Mouse (Mus musculus): ENCODE results near the gene Iqub. TPM values are rescaled to one million over a fixed set of nuclear protein-coding genes. Genes with fewer than 3 reads are reported as not detected.
A peak's percentile ranks its signal among the peaks of the same experiment; 100 is the strongest.

Gene Iqub
- total and polyA plus RNA-seq, 3 experiments: 0.08 to 0.52 (median 0.47) TPM

DNA sequence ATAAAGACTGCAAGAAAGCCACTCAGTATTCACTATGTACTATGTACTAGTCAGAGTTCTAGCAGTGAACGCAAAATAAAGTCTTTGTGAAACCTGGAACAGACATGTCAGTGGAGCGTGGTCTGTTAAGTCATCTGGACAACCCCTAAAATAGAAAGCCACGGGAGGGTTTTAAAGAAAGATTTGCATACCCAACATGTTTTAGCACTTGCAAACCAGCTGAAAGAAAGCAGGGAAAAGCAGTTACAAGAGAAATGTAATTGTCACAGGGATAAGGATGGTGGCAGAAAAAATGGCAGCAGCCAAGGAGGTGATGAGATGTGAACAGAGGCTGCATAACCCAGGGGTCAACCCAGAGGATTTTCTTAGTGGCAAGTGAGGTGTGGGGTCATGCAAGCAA is 10.8 kb upstream of the Iqub start:
- intact Hi-C loops (cut with DNase I): no loop called here
- 56% methylated on average over 3 of the region's 3 CpGs for WGBS
- no peak for TF ChIP-seq POLR2A (IDR thresholded peaks at IDR 0.05; ENCODE audit: insufficient read depth, low read depth, low read length)
- peaks cover 10% of the 10 kb centered on the region for H3K4me1 ChIP-seq (ENCODE audit: control insufficient read depth, insufficient read depth, low read length)
- peaks cover 41% of the 10 kb centered on the region for H3K36me3 ChIP-seq (ENCODE audit: control insufficient read depth, insufficient read depth, low read length)
- peaks cover 2% of the 10 kb centered on the region for H3K79me2 ChIP-seq (replicated peaks; ENCODE audit: control insufficient read depth, insufficient read depth, low read length)
- no peak for DNase-seq
- peak overlapping the region; percentile 83 for H3K4me3 ChIP-seq
- no peaks in the 10 kb centered on the region for H3K27me3 ChIP-seq (ENCODE audit: control insufficient read depth, insufficient read depth, low read length)
- H3K9ac ChIP-seq (ENCODE audit: low read depth, low read length): peak overlapping the region; percentile 33; the same call in 1 of the 2 replicates
- H3K27ac ChIP-seq: peak overlapping the region; percentile 92

DNA sequence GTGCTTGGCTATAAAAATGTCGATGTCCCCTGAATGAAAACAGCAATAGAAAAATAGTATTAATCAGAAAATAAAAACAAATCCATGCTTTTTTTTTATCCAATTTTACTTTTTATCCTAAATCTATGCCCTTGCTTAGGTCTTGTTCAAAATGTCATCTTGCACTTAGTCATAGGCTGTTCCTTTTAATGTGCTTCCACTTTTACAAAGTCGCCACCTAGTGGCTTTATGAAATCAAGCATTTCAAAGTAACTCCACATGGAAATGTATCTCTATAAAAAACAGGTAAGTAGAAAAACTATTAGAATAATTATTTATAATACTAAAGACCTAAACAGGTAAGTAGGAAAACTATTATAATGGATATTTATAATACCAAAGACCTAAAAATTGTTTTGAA is 1.3 kb upstream of the Iqub start:
- Histone ChIP-seq H3K4me3 (no peak overlapping the region), H3K4me1 (ENCODE audit: control insufficient read depth, insufficient read depth, low read length) (peaks cover 1% of the 10 kb centered on the region; the same call in 1 of the 2 replicates), H3K27me3 (ENCODE audit: control insufficient read depth, insufficient read depth, low read length) (no peaks in the 10 kb centered on the region), H3K27ac (no peak overlapping the region), H3K79me2 (replicated peaks; ENCODE audit: control insufficient read depth, insufficient read depth, low read length) (no peaks in the 10 kb centered on the region), H3K9ac (ENCODE audit: low read depth, low read length) (no peak overlapping the region), H3K36me3 (ENCODE audit: control insufficient read depth, insufficient read depth, low read length) (peaks cover 11% of the 10 kb centered on the region)
- TF ChIP-seq POLR2A (IDR thresholded peaks at IDR 0.05; ENCODE audit: insufficient read depth, low read depth, low read length) (no peak), CTCF (IDR thresholded peaks at IDR 0.05) (peak; percentile 85)
- no peak for DNase-seq
- 38% methylated on average over 2 of the region's 2 CpGs for WGBS
- intact Hi-C loops (cut with DNase I): no loop called here

DNA sequence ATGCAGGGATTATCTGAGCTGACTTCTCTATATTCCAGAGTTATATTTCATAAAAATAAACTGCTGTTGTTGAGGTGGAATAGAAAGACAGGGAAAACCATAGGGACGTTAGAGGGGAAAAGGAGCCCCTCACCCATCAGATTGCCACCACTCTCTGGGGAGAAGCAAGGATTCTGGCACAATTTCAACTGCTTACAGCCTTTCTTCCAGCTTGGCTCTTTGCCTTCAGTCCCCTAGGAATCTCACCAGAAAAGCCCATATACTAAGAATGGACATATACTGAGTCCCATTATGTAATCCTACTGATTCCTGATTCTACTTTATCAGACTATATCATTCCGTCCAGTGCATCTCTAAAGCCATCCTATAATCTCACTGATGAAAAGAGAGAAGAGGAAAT is 10.7 kb downstream of the Iqub start:
- H3K9ac ChIP-seq (ENCODE audit: low read depth, low read length): no peak overlapping the region
- no peaks in the 10 kb centered on the region for H3K27me3 ChIP-seq (ENCODE audit: control insufficient read depth, insufficient read depth, low read length)
- no peaks in the 10 kb centered on the region for H3K4me1 ChIP-seq (ENCODE audit: control insufficient read depth, insufficient read depth, low read length)
- H3K4me3 ChIP-seq: no peak overlapping the region
- H3K27ac ChIP-seq: no peak overlapping the region
- WGBS: 45% methylated on average over 2 of the region's 2 CpGs
- no peaks in the 10 kb centered on the region for H3K36me3 ChIP-seq (ENCODE audit: control insufficient read depth, insufficient read depth, low read length)
- intact Hi-C loops (cut with DNase I): no loop called here
- DNase-seq: no peak
- no peak for TF ChIP-seq EP300 (IDR thresholded peaks at IDR 0.05; ENCODE audit: insufficient read depth, low read depth, low read length)
- no peak for TF ChIP-seq CTCF (IDR thresholded peaks at IDR 0.05)
- no peak for TF ChIP-seq POLR2A (IDR thresholded peaks at IDR 0.05; ENCODE audit: insufficient read depth, low read depth, low read length)
- H3K79me2 ChIP-seq (replicated peaks; ENCODE audit: control insufficient read depth, insufficient read depth, low read length): no peaks in the 10 kb centered on the region

DNA sequence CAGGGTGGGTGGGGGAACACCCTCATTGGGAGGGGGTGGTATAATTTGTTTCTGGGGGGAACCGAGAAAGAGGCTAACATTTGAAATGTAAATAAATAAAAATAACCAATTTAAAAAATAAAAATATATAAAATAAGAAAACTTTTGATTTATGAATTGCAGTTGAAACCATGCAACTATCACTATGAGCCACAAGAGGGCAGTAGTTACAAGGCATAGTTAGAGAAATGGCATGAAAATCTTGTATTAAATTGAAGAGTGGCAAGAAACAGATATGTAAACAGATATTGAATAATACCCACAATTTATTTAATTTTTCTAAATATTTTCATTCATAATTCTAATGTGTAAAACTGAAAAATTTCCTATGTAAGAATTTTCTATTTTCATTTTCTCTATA is 24.5 kb downstream of the Iqub start:
- DNase-seq: no peak
- no peak overlapping the region for H3K27ac ChIP-seq
- intact Hi-C loops (cut with DNase I): no loop called here
- H3K9ac ChIP-seq (ENCODE audit: low read depth, low read length): no peak overlapping the region
- H3K4me3 ChIP-seq: no peak overlapping the region
- no peaks in the 10 kb centered on the region for H3K36me3 ChIP-seq (ENCODE audit: control insufficient read depth, insufficient read depth, low read length)
- no peaks in the 10 kb centered on the region for H3K4me1 ChIP-seq (ENCODE audit: control insufficient read depth, insufficient read depth, low read length)
- no peaks in the 10 kb centered on the region for H3K27me3 ChIP-seq (ENCODE audit: control insufficient read depth, insufficient read depth, low read length)
- 4% methylated on average over 1 of the region's 1 CpGs for WGBS
- TF ChIP-seq EP300 (IDR thresholded peaks at IDR 0.05; ENCODE audit: insufficient read depth, low read depth, low read length) (no peak), CTCF (IDR thresholded peaks at IDR 0.05) (peak; percentile 93), POLR2A (IDR thresholded peaks at IDR 0.05; ENCODE audit: insufficient read depth, low read depth, low read length) (no peak)
- no peaks in the 10 kb centered on the region for H3K79me2 ChIP-seq (replicated peaks; ENCODE audit: control insufficient read depth, insufficient read depth, low read length)

DNA sequence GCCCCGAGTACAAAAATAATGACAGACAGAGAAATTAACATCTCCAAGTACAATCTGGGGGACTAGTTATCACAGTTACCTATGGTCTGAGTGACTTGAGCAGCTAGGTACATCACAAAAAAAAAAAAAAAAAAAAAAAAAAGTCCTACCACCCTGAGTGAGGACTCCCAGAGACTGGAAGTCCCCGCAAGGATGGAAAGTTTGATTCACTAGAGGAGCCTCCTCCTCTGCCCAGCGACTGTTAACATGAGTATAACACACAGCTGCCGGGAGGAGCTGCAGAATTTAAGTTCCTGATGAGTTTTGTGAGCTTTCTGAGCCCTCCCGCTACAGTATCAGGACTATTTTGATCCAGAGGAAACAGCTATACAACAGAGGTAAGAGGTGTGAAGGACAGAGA is 28.3 kb downstream of the Iqub start:
- intact Hi-C loops (cut with DNase I): no loop called here
- DNase-seq: no peak
- WGBS: 52% methylated on average over 5 of the region's 5 CpGs

DNA sequence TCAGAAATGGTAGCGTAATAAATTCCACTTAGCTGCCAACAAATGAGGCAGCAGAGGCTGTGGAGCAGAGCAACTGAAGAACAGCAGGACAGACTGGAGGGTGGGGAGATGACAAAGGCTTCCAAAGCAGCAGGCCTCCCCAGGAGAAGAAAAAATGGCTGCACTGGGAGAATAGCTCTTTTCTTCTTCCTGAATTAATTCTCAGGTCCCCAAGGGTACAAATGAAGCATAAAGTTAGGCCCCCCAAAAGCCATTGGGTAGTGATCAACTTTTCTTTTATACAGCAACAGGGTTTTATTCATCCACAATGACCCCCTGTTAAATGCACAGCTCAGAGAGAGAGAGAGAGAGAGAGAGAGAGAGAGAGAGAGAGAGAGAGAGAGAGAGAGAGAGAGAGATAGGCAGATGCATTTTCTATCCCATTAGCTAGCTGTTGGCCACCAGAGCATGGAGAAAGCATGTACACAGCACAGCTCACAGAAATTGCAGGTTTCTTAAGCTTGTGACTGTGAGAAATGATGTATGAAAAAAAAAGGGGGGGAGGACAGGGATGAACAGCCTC is 44.2 kb downstream of the Iqub start:
- TF ChIP-seq CTCF (IDR thresholded peaks at IDR 0.05) (no peak), EP300 (IDR thresholded peaks at IDR 0.05; ENCODE audit: insufficient read depth, low read depth, low read length) (no peak), POLR2A (IDR thresholded peaks at IDR 0.05; ENCODE audit: insufficient read depth, low read depth, low read length) (no peak)
- no peaks in the 10 kb centered on the region for H3K36me3 ChIP-seq (ENCODE audit: control insufficient read depth, insufficient read depth, low read length)
- no peak overlapping the region for H3K27ac ChIP-seq
- intact Hi-C loops (cut with DNase I): no loop called here
- H3K9ac ChIP-seq (ENCODE audit: low read depth, low read length): no peak overlapping the region
- H3K27me3 ChIP-seq (ENCODE audit: control insufficient read depth, insufficient read depth, low read length): no peaks in the 10 kb centered on the region
- no peak overlapping the region for H3K4me3 ChIP-seq
- DNase-seq: no peak
- 78% methylated on average over 1 of the region's 1 CpGs for WGBS
- no peaks in the 10 kb centered on the region for H3K79me2 ChIP-seq (replicated peaks; ENCODE audit: control insufficient read depth, insufficient read depth, low read length)
- no peaks in the 10 kb centered on the region for H3K4me1 ChIP-seq (ENCODE audit: control insufficient read depth, insufficient read depth, low read length)

More for the DNA sequence above, 28.3 kb downstream of the Iqub start:
- H3K27me3 ChIP-seq (ENCODE audit: control insufficient read depth, insufficient read depth, low read length): no peaks in the 10 kb centered on the region
- TF ChIP-seq POLR2A (IDR thresholded peaks at IDR 0.05; ENCODE audit: insufficient read depth, low read depth, low read length) (no peak), CTCF (IDR thresholded peaks at IDR 0.05) (no peak), EP300 (IDR thresholded peaks at IDR 0.05; ENCODE audit: insufficient read depth, low read depth, low read length) (no peak)
- no peaks in the 10 kb centered on the region for H3K36me3 ChIP-seq (ENCODE audit: control insufficient read depth, insufficient read depth, low read length)
- H3K9ac ChIP-seq (ENCODE audit: low read depth, low read length): no peak overlapping the region
- H3K4me3 ChIP-seq: no peak overlapping the region
- H3K4me1 ChIP-seq (ENCODE audit: control insufficient read depth, insufficient read depth, low read length): no peaks in the 10 kb centered on the region
- no peak overlapping the region for H3K27ac ChIP-seq
- H3K79me2 ChIP-seq (replicated peaks; ENCODE audit: control insufficient read depth, insufficient read depth, low read length): no peaks in the 10 kb centered on the region

All from heart, adult 2 months (tissue).